Mouse (Mus musculus) G1E (cell line): Measurements from ENCODE around the gene Traf2.

Experiments used
- CTCF ChIP-seq: IDR thresholded peaks from 2 replicates; pipeline ENCODE4 v1.5.1; 2012; ENCODE audit warnings: low read depth, low read length, inconsistent platforms, mixed read lengths
- GATA1 ChIP-seq: IDR thresholded peaks from 2 replicates; pipeline ENCODE4 v1.6.1; 2012; ENCODE audit warnings: borderline replicate concordance, low read length, inconsistent platforms, mixed read lengths
- POLR2AphosphoS5 ChIP-seq: IDR thresholded peaks from 2 replicates; pipeline ENCODE4 v1.6.1; 2012; ENCODE audit warnings: low read depth, low read length, inconsistent platforms; ENCODE audit not compliant: insufficient replicate concordance

DNA sequence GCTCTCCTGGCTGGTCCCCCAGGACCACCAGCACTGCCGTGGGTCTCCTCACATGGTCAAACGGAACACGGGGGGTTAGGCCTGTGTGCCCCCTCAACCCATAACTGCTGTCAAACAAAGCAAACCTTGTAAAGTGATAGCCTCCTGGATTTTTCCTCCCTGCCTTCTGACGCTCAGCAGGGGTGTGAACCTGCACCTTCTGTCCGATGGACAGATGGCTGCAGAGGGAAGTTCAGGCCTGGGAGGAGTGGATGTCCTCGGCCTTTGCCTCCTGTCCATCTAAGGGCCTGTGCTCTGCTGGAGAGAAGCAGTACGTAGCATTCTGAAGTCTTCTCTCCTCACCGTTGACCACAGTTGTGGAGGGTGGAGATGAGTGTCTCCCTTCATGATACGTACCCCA is 15.2 kb upstream of the Traf2 start:
- TF ChIP-seq CTCF = no peak
- no peak for TF ChIP-seq POLR2AphosphoS5
- TF ChIP-seq GATA1 = no peak
